Mouse (Mus musculus): ENCODE measurements around the gene Gucd1. TPM values are rescaled to one million over a fixed set of nuclear protein-coding genes. Genes with fewer than 3 reads are reported as not detected.

Gene Gucd1
- polyA plus RNA-seq (2017; shearing (Covaris generic)) = 39.0 TPM

GRCm38 (mm10) chr10:75517758-75518143 is at the start of gene Gucd1:
Gene Gucd1 (minus strand): TSS chr10:75517972.

GRCm38 (mm10) chr10:75561071-75561654 is 43.4 kb upstream of the Gucd1 start, which contains the start of gene Ggt1:
Gene Ggt1 (plus strand): TSS chr10:75561604.

GRCm38 (mm10) chr10:75559676-75560548 is 42.1 kb upstream of the Gucd1 start, which contains the start of gene Lrrc75b:
Gene Lrrc75b (minus strand): TSS chr10:75560330.

GRCm38 (mm10) chr10:75517073-75517757 is 557 bp downstream of the Gucd1 start, which contains the start of gene Snrpd3:
Gene Snrpd3 (plus strand): TSS chr10:75517551.

GRCm38 (mm10) chr10:75400958-75401357 is 116.8 kb downstream of the Gucd1 start, which contains the start of gene Upb1:
Gene Upb1 (plus strand): TSS chr10:75401115.

GRCm38 (mm10) chr10:75316872-75316907 is 201.1 kb downstream of the Gucd1 start, which contains the start of gene Adora2a:
Gene Adora2a (plus strand): TSS chr10:75316877.

Other genes starting within 250 kb of the Gucd1 start
- 35.6 TPM for gene Adora2a, start 201.1 kb downstream of the Gucd1 start, polyA plus RNA-seq (2017; shearing (Covaris generic))
- 0.29 TPM for gene Upb1, start 116.9 kb downstream of the Gucd1 start, polyA plus RNA-seq (2017; shearing (Covaris generic))
- gene Snrpd3, start 421 bp downstream of the Gucd1 start, polyA plus RNA-seq (2017; shearing (Covaris generic)) = 190 TPM
- 0.25 TPM for gene Lrrc75b, start 42.4 kb upstream of the Gucd1 start, polyA plus RNA-seq (2017; shearing (Covaris generic))
- gene Ggt1, start 43.6 kb upstream of the Gucd1 start, polyA plus RNA-seq (2017; shearing (Covaris generic)) = 1.8 TPM
- gene Ggt5, start 71.4 kb upstream of the Gucd1 start, polyA plus RNA-seq (2017; shearing (Covaris generic)) = 2.6 TPM
- gene Susd2, start 126.0 kb upstream of the Gucd1 start, polyA plus RNA-seq (2017; shearing (Covaris generic)) = 10.2 TPM
- gene Cabin1, start 246.4 kb upstream of the Gucd1 start, polyA plus RNA-seq (2017; shearing (Covaris generic)) = 52.2 TPM